Mouse (Mus musculus): Measurements from ENCODE around the gene Sbds. TPM values are rescaled to one million over a fixed set of nuclear protein-coding genes. Genes with fewer than 3 reads are reported as not detected.

The Sbds gene
- polyA plus RNA-seq, 1 experiment = 41.3 TPM

GRCm38 (mm10) chr5:130256678-130257271 lies 1.4 kb upstream of the Sbds start:
- peak; percentile 99 for DNase-seq (ENCODE audit: low read depth)
- TF ChIP-seq POLR2A (IDR thresholded peaks at IDR 0.05; ENCODE audit: borderline replicate concordance, extremely low read depth, insufficient read depth, insufficient read length, poor library complexity, severe bottlenecking) (peak; percentile 49; the same call in 1 of the 2 replicates), CTCF (IDR thresholded peaks at IDR 0.05; ENCODE audit: borderline replicate concordance, extremely low read depth, insufficient read depth, insufficient read length) (no peak)

GRCm38 (mm10) chr5:130255799-130256525 lies 632 bp upstream of the Sbds start:
- peak; percentile 22 for DNase-seq (ENCODE audit: low read depth)

- peak; percentile 62 for DNase-seq (ENCODE audit: low read depth)
- no peak for TF ChIP-seq POLR2A (IDR thresholded peaks at IDR 0.05; ENCODE audit: borderline replicate concordance, extremely low read depth, insufficient read depth, insufficient read length, poor library complexity, severe bottlenecking)
- TF ChIP-seq CTCF (IDR thresholded peaks at IDR 0.05; ENCODE audit: borderline replicate concordance, extremely low read depth, insufficient read depth, insufficient read length) = peak; percentile 21; the same call in 1 of the 2 replicates
Measured at GRCm38 (mm10) chr5:130254164-130255016, 940 bp downstream of the Sbds start.

GRCm38 (mm10) chr5:130247823-130248222 lies 7.5 kb downstream of the Sbds start:
- no peak for TF ChIP-seq POLR2A (IDR thresholded peaks at IDR 0.05; ENCODE audit: borderline replicate concordance, extremely low read depth, insufficient read depth, insufficient read length, poor library complexity, severe bottlenecking)
- no peak for TF ChIP-seq CTCF (IDR thresholded peaks at IDR 0.05; ENCODE audit: borderline replicate concordance, extremely low read depth, insufficient read depth, insufficient read length)

GRCm38 (mm10) chr5:130241426-130241825 lies 13.9 kb downstream of the Sbds start:
- no peak for DNase-seq (ENCODE audit: low read depth)
- TF ChIP-seq CTCF (IDR thresholded peaks at IDR 0.05; ENCODE audit: borderline replicate concordance, extremely low read depth, insufficient read depth, insufficient read length) (no peak), POLR2A (IDR thresholded peaks at IDR 0.05; ENCODE audit: borderline replicate concordance, extremely low read depth, insufficient read depth, insufficient read length, poor library complexity, severe bottlenecking) (no peak)

More at GRCm38 (mm10) chr5:130247823-130248222, 7.5 kb downstream of the Sbds start:
- DNase-seq (ENCODE audit: low read depth) = no peak

- TF ChIP-seq POLR2A (IDR thresholded peaks at IDR 0.05; ENCODE audit: borderline replicate concordance, extremely low read depth, insufficient read depth, insufficient read length, poor library complexity, severe bottlenecking) (no peak), CTCF (IDR thresholded peaks at IDR 0.05; ENCODE audit: borderline replicate concordance, extremely low read depth, insufficient read depth, insufficient read length) (no peak)
- no peak for DNase-seq (ENCODE audit: low read depth)
Measured at GRCm38 (mm10) chr5:130239856-130240255, 15.5 kb downstream of the Sbds start.

GRCm38 (mm10) chr5:130239236-130239635 lies 16.1 kb downstream of the Sbds start:
- DNase-seq (ENCODE audit: low read depth) = no peak
- TF ChIP-seq POLR2A (IDR thresholded peaks at IDR 0.05; ENCODE audit: borderline replicate concordance, extremely low read depth, insufficient read depth, insufficient read length, poor library complexity, severe bottlenecking) = no peak
- no peak for TF ChIP-seq CTCF (IDR thresholded peaks at IDR 0.05; ENCODE audit: borderline replicate concordance, extremely low read depth, insufficient read depth, insufficient read length)

GRCm38 (mm10) chr5:130236302-130236701 lies 19.0 kb downstream of the Sbds start:
- no peak for TF ChIP-seq CTCF (IDR thresholded peaks at IDR 0.05; ENCODE audit: borderline replicate concordance, extremely low read depth, insufficient read depth, insufficient read length)
- TF ChIP-seq POLR2A (IDR thresholded peaks at IDR 0.05; ENCODE audit: borderline replicate concordance, extremely low read depth, insufficient read depth, insufficient read length, poor library complexity, severe bottlenecking) = no peak
- no peak for DNase-seq (ENCODE audit: low read depth)

- TF ChIP-seq POLR2A (IDR thresholded peaks at IDR 0.05; ENCODE audit: borderline replicate concordance, extremely low read depth, insufficient read depth, insufficient read length, poor library complexity, severe bottlenecking) (no peak), CTCF (IDR thresholded peaks at IDR 0.05; ENCODE audit: borderline replicate concordance, extremely low read depth, insufficient read depth, insufficient read length) (no peak)
- no peak for DNase-seq (ENCODE audit: low read depth)
Measured at GRCm38 (mm10) chr5:130228120-130228519, 27.2 kb downstream of the Sbds start.

GRCm38 (mm10) chr5:130226790-130227189 lies 28.5 kb downstream of the Sbds start:
- TF ChIP-seq CTCF (IDR thresholded peaks at IDR 0.05; ENCODE audit: borderline replicate concordance, extremely low read depth, insufficient read depth, insufficient read length) (no peak), POLR2A (IDR thresholded peaks at IDR 0.05; ENCODE audit: borderline replicate concordance, extremely low read depth, insufficient read depth, insufficient read length, poor library complexity, severe bottlenecking) (no peak)

More at GRCm38 (mm10) chr5:130226790-130227189, 28.5 kb downstream of the Sbds start:
- DNase-seq (ENCODE audit: low read depth) = no peak

All from brain, embryonic 14.5 days (tissue).